Mouse (Mus musculus) heart, embryonic 14.5 days (tissue): ENCODE measurements around the gene Thsd4. TPM values are rescaled to one million over a fixed set of nuclear protein-coding genes. Genes with fewer than 3 reads are reported as not detected.

Experiments used
- ATAC-seq: fragments of 200-750 bp; cut with Nextera tagmentation; 2 replicates; pipeline ENCODE4 v1.8.0; 2017; ENCODE audit warnings: low read depth, moderate TSS enrichment; ENCODE audit not compliant: insufficient number of reproducible peaks, insufficient read depth, low FRiP score
- H3K27ac ChIP-seq, 2 experiments: fragments of 200-500 bp in 1 of 2; fragments of 300-500 bp in 1 of 2; sonication (generic) in 1 of 2; replicated peaks in 1 of 2; 2 replicates each; pipeline ENCODE4 v1.5.1; 2012 to 2014; ENCODE audit warnings: low read depth in 2 of 2, low read length in 2 of 2, control low read depth in 1 of 2, mild to moderate bottlenecking in 1 of 2, mixed read lengths in 1 of 2; ENCODE audit not compliant: control insufficient read depth in 1 of 2, insufficient read depth in 1 of 2
- H3K27me3 ChIP-seq: fragments of 300-500 bp; sonication (generic); 2 replicates; pipeline ENCODE4 v1.6.1; 2014; ENCODE audit warnings: mild to moderate bottlenecking, low read length, control low read depth; ENCODE audit not compliant: control insufficient read depth, insufficient read depth
- H3K36me3 ChIP-seq: fragments of 300-500 bp; sonication (generic); 2 replicates; pipeline ENCODE4 v1.6.1; 2014; ENCODE audit warnings: mild to moderate bottlenecking, control low read depth, low read length, mixed read lengths; ENCODE audit not compliant: control insufficient read depth, insufficient read depth
- H3K4me1 ChIP-seq, 2 experiments: fragments of 200-500 bp in 1 of 2; fragments of 300-500 bp in 1 of 2; sonication (generic) in 1 of 2; 2 replicates each; pipeline ENCODE4 v1.6.1; 2012 to 2014; ENCODE audit warnings: low read length in 2 of 2, control low read depth in 1 of 2, mixed read lengths in 1 of 2; ENCODE audit not compliant: control insufficient read depth in 2 of 2, insufficient read depth in 2 of 2
- H3K4me2 ChIP-seq: fragments of 300-500 bp; sonication (generic); 2 replicates; pipeline ENCODE4 v1.6.1; 2014; ENCODE audit warnings: mild to moderate bottlenecking, low read length
- H3K4me3 ChIP-seq, 2 experiments: fragments of 200-500 bp in 1 of 2; fragments of 300-500 bp in 1 of 2; sonication (generic) in 1 of 2; 2 replicates each; pipeline ENCODE4 v1.5.1; 2012 to 2014; ENCODE audit warnings: low read length in 2 of 2, mild to moderate bottlenecking in 2 of 2, control low read depth in 1 of 2, low read depth in 1 of 2, moderate library complexity in 1 of 2; ENCODE audit not compliant: control insufficient read depth in 1 of 2, insufficient read depth in 1 of 2
- H3K9ac ChIP-seq: fragments of 300-500 bp; sonication (generic); 2 replicates; pipeline ENCODE4 v1.6.1; 2014; ENCODE audit warnings: mild to moderate bottlenecking, low read length
- H3K9me3 ChIP-seq: fragments of 300-500 bp; sonication (generic); 2 replicates; pipeline ENCODE4 v1.6.1; 2016; ENCODE audit warnings: low read length, control low read depth; ENCODE audit not compliant: control insufficient read depth
- WGBS: fragments of 180-500 bp; shearing (Covaris S2); extraction: QIAGEN DNeasy Blood & Tissue Kit; methylation state at CpG from one replicate; pipeline ENCODE4 v1.1.7; 2014; 5-methylcytosine and 5-hydroxymethylcytosine counted together
- polyA plus RNA-seq: library from polyadenylated mRNA; unstranded; fragments of >200 nt; fragmentation: Nextera tagmentation; extraction: Ambion mirVana; gene quantifications from 2 replicates; pipeline ENCODE4 v1.2.1, GENCODE M21; 2014

Thsd4 gene
- polyA plus RNA-seq, 1 experiment from 2014 or later, result 9.5 TPM

DNA sequence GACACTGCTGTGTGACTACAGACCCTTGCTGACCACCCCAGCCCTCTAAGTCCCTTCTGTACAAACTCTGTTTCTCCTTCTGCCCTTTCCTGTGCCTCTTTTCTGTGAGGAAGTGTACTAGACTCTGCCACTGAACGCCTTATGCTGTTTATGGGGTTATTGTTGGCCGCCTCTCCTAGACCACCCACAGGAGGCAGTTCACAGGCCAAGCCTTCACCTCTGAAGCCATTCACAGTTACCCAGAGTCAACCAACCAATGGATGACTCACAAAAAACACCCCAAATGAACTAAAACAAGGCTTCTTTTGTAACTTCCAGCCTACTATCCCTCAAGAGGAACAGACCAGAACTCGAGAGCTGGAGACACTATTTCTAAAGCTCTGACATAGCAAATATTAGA is 520.4 kb downstream of the Thsd4 start:
- no peak for ATAC-seq
- Histone ChIP-seq H3K4me2 (no peak overlapping the region), H3K9ac (no peak overlapping the region), H3K36me3 (no peaks in the 10 kb centered on the region), H3K9me3 (no peaks in the 10 kb centered on the region), H3K4me1 (no peaks in the 10 kb centered on the region), H3K4me3 (no peak overlapping the region), H3K27ac (no peak overlapping the region), H3K27me3 (no peaks in the 10 kb centered on the region)
- 84% methylated on average over 3 of the region's 3 CpGs for WGBS

DNA sequence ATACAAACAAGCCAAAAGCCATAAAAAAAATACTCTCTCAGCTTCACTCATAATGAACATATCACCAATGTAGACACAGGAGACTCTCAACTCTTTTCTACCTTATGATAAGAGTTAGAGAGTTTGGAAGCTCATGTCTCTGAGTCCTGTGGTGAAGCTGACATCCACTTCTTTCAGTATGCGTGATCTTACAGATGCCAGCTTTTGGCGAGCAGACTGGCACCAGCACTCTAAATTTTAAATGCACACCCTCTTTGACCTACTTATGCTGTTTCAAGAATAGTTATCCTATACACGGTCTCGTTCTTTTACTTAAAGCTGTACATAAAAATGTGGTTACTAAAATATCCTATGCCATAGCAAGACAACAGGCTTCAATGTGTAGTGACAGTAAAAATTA is 524.1 kb downstream of the Thsd4 start:
- Histone ChIP-seq H3K9ac (no peak overlapping the region), H3K4me3 (no peak overlapping the region), H3K4me2 (no peak overlapping the region), H3K36me3 (no peaks in the 10 kb centered on the region), H3K27me3 (no peaks in the 10 kb centered on the region), H3K27ac (no peak overlapping the region), H3K4me1 (no peaks in the 10 kb centered on the region), H3K9me3 (no peaks in the 10 kb centered on the region)
- ATAC-seq, result no peak
- 87% methylated on average over 4 of the region's 4 CpGs for WGBS

DNA sequence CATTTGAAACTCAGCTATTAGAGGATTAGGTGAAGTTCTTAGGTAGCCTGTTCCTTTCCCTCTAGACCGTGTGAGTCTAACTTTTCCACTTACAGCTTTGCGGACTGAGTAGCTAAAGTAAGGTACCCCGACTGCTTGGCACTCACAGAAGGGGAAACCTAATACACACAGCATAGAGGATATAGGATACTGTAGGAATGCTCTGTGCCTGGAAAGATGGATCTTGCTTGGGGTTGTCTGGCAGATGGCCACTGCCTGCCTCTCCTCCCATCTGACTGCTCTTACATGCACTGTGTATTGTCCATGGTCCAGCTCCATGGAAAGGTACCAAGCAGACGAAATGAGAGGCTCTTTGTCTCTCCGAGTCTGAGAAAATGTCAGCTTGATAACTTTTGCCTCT is 530.4 kb downstream of the Thsd4 start:
- no peaks in the 10 kb centered on the region for H3K9me3 ChIP-seq
- H3K4me2 ChIP-seq, result no peak overlapping the region
- no peaks in the 10 kb centered on the region for H3K27me3 ChIP-seq
- no peaks in the 10 kb centered on the region for H3K4me1 ChIP-seq
- no peak overlapping the region for H3K27ac ChIP-seq
- no peak for ATAC-seq
- 75% methylated on average over 5 of the region's 5 CpGs for WGBS
- no peaks in the 10 kb centered on the region for H3K36me3 ChIP-seq
- H3K4me3 ChIP-seq, result no peak overlapping the region
- no peak overlapping the region for H3K9ac ChIP-seq

GRCm38 (mm10) chr9:59989864-59990263 is 532.0 kb downstream of the Thsd4 start:
- Histone ChIP-seq H3K27me3 (no peaks in the 10 kb centered on the region), H3K4me1 (no peaks in the 10 kb centered on the region), H3K4me2 (no peak overlapping the region), H3K27ac (no peak overlapping the region), H3K4me3 (no peak overlapping the region), H3K9ac (no peak overlapping the region), H3K9me3 (no peaks in the 10 kb centered on the region), H3K36me3 (no peaks in the 10 kb centered on the region)
- WGBS, result 3% methylated on average over 1 of the region's 1 CpGs
- no peak for ATAC-seq

- WGBS, result 70% methylated on average over 3 of the region's 3 CpGs
Observed at GRCm38 (mm10) chr9:59985900-59986572, 535.8 kb downstream of the Thsd4 start.

GRCm38 (mm10) chr9:59981116-59981515 is 540.7 kb downstream of the Thsd4 start:
- Histone ChIP-seq H3K27ac (no peak overlapping the region), H3K4me3 (no peak overlapping the region), H3K9ac (no peak overlapping the region), H3K4me2 (no peak overlapping the region), H3K9me3 (no peaks in the 10 kb centered on the region), H3K36me3 (no peaks in the 10 kb centered on the region), H3K27me3 (no peaks in the 10 kb centered on the region), H3K4me1 (no peaks in the 10 kb centered on the region)
- no peak for ATAC-seq
- WGBS, result 63% methylated on average over 2 of the region's 2 CpGs

More at GRCm38 (mm10) chr9:59985900-59986572, 535.8 kb downstream of the Thsd4 start:
- Histone ChIP-seq H3K27ac (no peak overlapping the region), H3K36me3 (no peaks in the 10 kb centered on the region), H3K4me3 (no peak overlapping the region), H3K27me3 (no peaks in the 10 kb centered on the region), H3K4me2 (no peak overlapping the region), H3K9me3 (no peaks in the 10 kb centered on the region), H3K4me1 (no peaks in the 10 kb centered on the region), H3K9ac (no peak overlapping the region)
- no peak for ATAC-seq

- Histone ChIP-seq H3K4me3 (no peak overlapping the region), H3K36me3 (no peaks in the 10 kb centered on the region), H3K9me3 (no peaks in the 10 kb centered on the region), H3K4me2 (no peak overlapping the region), H3K27ac (no peak overlapping the region), H3K9ac (no peak overlapping the region), H3K27me3 (no peaks in the 10 kb centered on the region), H3K4me1 (peaks cover 6 to 7% of the 10 kb centered on the region in 2 experiments; a peak in 3 of 4 replicates)
- no peak for ATAC-seq
- 63% methylated on average over 4 of the region's 4 CpGs for WGBS
Observed at GRCm38 (mm10) chr9:59971263-59971662, 550.6 kb downstream of the Thsd4 start.

GRCm38 (mm10) chr9:59969383-59969782 is 552.5 kb downstream of the Thsd4 start:
- peaks cover 12 to 14% of the 10 kb centered on the region in 2 experiments for H3K4me1 ChIP-seq
- no peaks in the 10 kb centered on the region for H3K9me3 ChIP-seq
- H3K9ac ChIP-seq, result no peak overlapping the region
- no peak overlapping the region for H3K4me3 ChIP-seq
- no peak for ATAC-seq
- H3K36me3 ChIP-seq, result no peaks in the 10 kb centered on the region
- no peak overlapping the region for H3K27ac ChIP-seq
- no peak overlapping the region for H3K4me2 ChIP-seq
- WGBS, result 22% methylated on average over 6 of the region's 6 CpGs
- H3K27me3 ChIP-seq, result no peaks in the 10 kb centered on the region
